Mouse (Mus musculus): ENCODE data around the gene Rab27a. TPM values are rescaled to one million over a fixed set of nuclear protein-coding genes. Genes with fewer than 3 reads are reported as not detected.
"Not testable (repeated sequence)": the region's sequence is repeated elsewhere in the genome, so short reads cannot be mapped to it uniquely, and the experiment has no call there.

The Rab27a gene
- total RNA-seq, 4 experiments from 2014 or later, result 17.1 to 18.2 (median 17.9) TPM

DNA sequence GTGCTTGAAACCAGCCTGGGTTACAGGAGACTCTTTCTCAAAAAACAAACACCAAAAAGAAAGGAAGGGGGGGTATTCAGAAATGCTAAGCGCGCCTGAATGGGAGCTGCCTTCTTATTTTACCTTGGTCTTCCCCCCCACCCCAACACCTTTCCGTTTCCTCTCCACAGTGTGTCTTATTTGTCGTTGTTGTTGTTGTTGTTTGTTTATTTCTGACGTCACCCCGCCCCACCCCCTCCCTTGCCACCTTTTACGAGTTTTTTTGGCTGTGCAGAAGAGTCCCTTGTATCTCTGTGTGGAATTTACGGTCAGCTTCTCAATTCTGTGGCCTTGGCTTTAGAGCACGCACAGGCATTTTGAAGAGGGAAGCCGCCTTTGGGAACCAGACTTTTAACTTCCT is 1.1 kb downstream of the Rab27a start:
- DNase-seq (ENCODE audit: low spot score in 2 of 2), result no peak

GRCm38 (mm10) chr9:73047906-73048305 is 3.3 kb downstream of the Rab27a start:
- no peak for DNase-seq (ENCODE audit: low spot score in 2 of 2)

- no peak for DNase-seq (ENCODE audit: low spot score in 2 of 2)
Observed at GRCm38 (mm10) chr9:73048927-73049326, 4.3 kb downstream of the Rab27a start.

- no peak for DNase-seq (ENCODE audit: low spot score in 2 of 2)
Observed at GRCm38 (mm10) chr9:73049833-73050232, 5.2 kb downstream of the Rab27a start.

DNA sequence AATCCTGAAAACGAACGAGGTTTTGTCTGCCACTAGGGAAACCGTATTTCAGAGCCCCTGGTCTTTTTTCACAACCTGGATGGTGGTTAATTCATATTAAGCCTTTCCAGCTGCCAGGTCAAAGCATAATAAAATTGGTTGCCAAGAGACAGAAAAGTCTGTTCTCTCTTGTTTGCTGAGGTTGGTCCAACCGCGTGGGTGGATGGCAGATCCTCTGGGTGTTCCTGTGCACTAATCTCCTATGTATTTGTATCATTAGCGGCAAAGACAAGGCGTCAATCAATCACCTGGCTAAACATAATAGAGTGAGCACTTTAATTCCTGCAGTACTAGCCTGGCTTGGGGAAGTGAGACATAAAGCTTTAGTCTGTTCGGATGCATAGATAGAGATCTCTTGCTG is 6.0 kb downstream of the Rab27a start:
- peak in 1 of 2 experiments; percentile 38 for DNase-seq (ENCODE audit: low spot score in 2 of 2)

GRCm38 (mm10) chr9:73055441-73055911 is 10.8 kb downstream of the Rab27a start:
- no peak for DNase-seq (ENCODE audit: low spot score in 2 of 2)

DNA sequence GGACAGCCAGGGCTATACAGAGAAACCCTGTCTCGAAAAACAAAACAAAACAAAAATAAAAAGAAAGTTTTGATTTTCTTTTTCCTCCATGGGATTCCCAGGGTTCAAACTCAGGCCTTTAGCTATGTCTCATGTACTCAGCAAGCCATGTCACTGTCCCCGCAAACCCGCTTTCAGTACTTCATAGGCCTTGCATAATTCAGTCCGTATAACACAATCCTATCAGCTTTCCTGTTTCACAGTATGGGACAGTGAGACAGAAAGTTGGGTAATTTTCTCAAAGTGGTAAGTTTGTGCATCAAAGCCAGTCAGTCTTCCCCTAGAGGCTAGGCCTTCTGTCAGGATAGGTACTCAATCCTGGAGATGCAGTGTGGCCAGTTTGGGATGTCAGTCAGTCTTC is 14.6 kb downstream of the Rab27a start:
- no peak for DNase-seq (ENCODE audit: low spot score in 2 of 2)

DNA sequence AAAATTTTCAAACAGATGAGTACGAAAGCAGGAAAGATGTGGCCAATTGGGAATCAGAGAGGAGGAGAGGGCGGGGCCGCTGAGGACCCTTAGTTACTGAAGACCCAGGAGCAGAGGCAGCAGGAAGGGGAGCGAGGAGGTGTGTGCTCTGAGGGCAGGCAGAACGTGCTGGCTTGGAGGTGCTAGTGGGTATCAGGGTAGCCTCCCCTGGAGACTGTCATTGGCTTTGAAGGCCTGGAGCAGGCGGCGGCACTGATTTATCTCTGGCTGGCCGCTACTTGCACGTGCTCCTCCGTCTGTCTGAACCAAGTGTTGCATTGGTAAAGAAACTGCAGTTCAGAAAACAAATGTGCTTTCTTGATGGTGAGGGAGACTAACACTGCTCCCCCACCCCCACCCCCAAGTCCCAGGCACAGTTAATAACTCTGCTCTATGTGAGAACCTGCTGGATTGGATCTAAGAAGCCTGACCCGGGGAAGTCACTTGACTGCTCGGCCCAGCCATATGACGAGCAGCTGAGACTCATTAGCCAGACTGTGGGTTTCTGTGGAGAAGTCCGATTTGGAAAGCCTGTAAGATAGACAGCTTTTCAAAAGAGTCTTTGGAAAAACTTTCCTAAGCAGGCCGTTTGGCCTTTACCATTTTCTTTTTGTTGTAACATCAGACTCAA is 19.1 kb downstream of the Rab27a start:
- DNase-seq (ENCODE audit: low spot score in 2 of 2), result no peak

GRCm38 (mm10) chr9:73067086-73067485 is 22.4 kb downstream of the Rab27a start:
- DNase-seq (ENCODE audit: low spot score in 2 of 2), result no peak

- DNase-seq (ENCODE audit: low spot score in 2 of 2), result peak in 1 of 2 experiments; percentile 34
Observed at GRCm38 (mm10) chr9:73068230-73068679, 23.6 kb downstream of the Rab27a start.

DNA sequence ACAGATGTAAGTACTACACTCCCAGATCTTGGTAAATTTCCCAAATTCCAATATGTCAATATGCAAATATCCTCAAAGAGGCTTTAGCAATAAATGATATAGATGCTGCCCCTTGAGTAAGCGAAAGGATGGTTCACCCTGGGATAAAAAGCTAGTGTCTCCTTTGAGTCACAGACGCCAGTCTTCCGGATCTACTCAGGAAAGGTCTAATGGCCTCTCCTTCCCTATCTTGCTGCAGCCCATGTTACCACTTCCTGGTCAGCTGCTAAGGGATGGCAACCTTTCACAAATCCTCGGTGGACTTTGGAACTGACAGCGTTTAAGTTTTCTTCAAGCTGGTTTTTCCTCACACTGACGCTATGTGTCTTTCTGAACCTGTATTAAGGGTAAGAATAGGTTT is 24.0 kb downstream of the Rab27a start:
- no peak for DNase-seq (ENCODE audit: low spot score in 2 of 2)

DNA sequence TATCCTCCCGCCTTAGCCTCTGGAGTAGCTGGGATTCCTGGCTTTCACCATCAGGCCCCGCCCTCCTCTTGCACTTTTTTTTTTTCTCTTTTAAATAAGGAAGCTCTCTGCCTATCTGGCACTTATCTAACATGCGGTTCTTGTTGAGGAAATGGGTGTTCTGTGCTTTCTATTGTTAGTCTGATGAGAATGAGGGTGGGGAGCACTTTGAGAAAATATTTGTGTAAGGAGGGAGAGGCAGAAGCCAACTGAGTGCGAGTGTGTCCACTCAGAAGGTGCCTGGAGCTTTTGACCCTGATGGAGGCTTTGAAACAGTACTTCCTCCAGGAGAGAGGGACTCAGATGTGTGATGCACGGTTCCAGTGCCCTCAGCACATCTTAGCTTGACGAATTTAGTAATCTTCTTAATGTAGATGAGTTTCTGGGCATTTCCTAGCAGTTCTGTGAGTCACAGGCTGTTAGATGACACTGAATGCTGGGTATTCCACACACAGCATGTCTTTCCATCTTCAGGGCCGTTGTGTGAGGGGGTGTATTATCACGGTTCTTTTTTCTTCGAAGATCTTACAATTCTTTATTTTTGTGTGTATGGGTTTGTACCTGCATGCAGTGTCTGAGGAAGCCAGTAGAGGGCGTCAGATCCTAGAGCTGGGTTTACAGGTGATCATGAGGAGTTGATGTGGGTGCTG is 26.5 kb downstream of the Rab27a start:
- DNase-seq (ENCODE audit: low spot score in 2 of 2), result no peak

- no peak for DNase-seq (ENCODE audit: low spot score in 2 of 2)
Observed at GRCm38 (mm10) chr9:73072426-73072825, 27.8 kb downstream of the Rab27a start.

- DNase-seq (ENCODE audit: low spot score in 2 of 2), result no peak
Observed at GRCm38 (mm10) chr9:73073169-73073568, 28.5 kb downstream of the Rab27a start.

- DNase-seq (ENCODE audit: low spot score in 2 of 2), result not testable (repeated sequence)
Observed at GRCm38 (mm10) chr9:73079349-73079748, 34.7 kb downstream of the Rab27a start.

- DNase-seq (ENCODE audit: low spot score in 2 of 2), result no peak
Observed at GRCm38 (mm10) chr9:73079801-73080325, 35.2 kb downstream of the Rab27a start.

GRCm38 (mm10) chr9:73082291-73083000 is 37.8 kb downstream of the Rab27a start:
- no peak for DNase-seq (ENCODE audit: low spot score in 2 of 2)

GRCm38 (mm10) chr9:73083956-73084355 is 39.3 kb downstream of the Rab27a start:
- DNase-seq (ENCODE audit: low spot score in 2 of 2), result no peak

- no peak for DNase-seq (ENCODE audit: low spot score in 2 of 2)
Observed at GRCm38 (mm10) chr9:73085845-73086244, 41.2 kb downstream of the Rab27a start.

- no peak for DNase-seq (ENCODE audit: low spot score in 2 of 2)
Observed at GRCm38 (mm10) chr9:73087121-73087520, 42.5 kb downstream of the Rab27a start.

DNA sequence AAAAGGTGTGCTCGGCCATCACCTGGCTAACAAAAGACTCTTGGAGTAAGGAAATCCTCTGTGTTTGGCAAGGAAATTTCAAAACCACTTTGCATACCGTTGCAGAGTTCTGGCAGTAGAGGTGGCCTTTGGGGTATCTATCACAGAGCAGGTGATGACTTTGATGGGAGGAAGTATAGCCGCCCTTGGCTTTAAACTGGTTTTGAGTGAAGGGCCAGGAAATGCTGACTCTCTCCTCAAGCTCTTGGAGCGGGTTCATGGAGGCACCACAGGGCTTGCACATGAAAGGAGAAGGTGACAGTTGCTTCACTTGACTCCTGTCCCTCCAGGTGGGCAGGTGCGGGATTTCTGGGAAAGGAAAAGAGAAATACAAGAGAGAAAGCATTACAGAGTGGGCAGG is 42.9 kb downstream of the Rab27a start:
- no peak for DNase-seq (ENCODE audit: low spot score in 2 of 2)

Data from layer of hippocampus, adult 8-10 months (tissue).